Mouse (Mus musculus): Measurements from ENCODE around the gene Ctsq.

- TF ChIP-seq CTCF (IDR thresholded peaks at IDR 0.05; ENCODE audit: low read depth) (no peak), EP300 (optimal IDR thresholded peaks at IDR 0.05) (no peak)
Observed at GRCm38 (mm10) chr13:61010171-61010570, 30.3 kb downstream of the Ctsq start.
